Mouse (Mus musculus) hindbrain, embryonic 11.5 days (tissue): ENCODE measurements around the gene Rnd1. TPM values are rescaled to one million over a fixed set of nuclear protein-coding genes. Genes with fewer than 3 reads are reported as not detected.
A peak's percentile ranks its signal among the peaks of the same experiment; 100 is the strongest.

ENCODE experiments used
- ATAC-seq: fragments of 200-750 bp; cut with Nextera tagmentation; 2 replicates; pipeline ENCODE4 v1.8.0; 2017; ENCODE audit warnings: mild to moderate bottlenecking, moderate TSS enrichment, moderate library complexity; ENCODE audit not compliant: low FRiP score
- DNase-seq: peaks from one replicate; pipeline ENCODE4 v3.0.0-alpha.2; 2015; ENCODE audit warnings: low spot score
- H3K27ac ChIP-seq: fragments of 300-500 bp; sonication (generic); 2 replicates; pipeline ENCODE4 v1.5.1; 2014; ENCODE audit warnings: mild to moderate bottlenecking, low read depth, low read length
- H3K27me3 ChIP-seq: fragments of 300-500 bp; sonication (generic); 2 replicates; pipeline ENCODE4 v1.6.1; 2014; ENCODE audit warnings: mild to moderate bottlenecking, low read length, moderate library complexity, mixed read lengths; ENCODE audit not compliant: control insufficient read depth, insufficient read depth
- H3K36me3 ChIP-seq: fragments of 300-500 bp; sonication (generic); 2 replicates; pipeline ENCODE4 v1.6.1; 2014; ENCODE audit warnings: mild to moderate bottlenecking, low read length, moderate library complexity, mixed read lengths; ENCODE audit not compliant: control insufficient read depth, insufficient read depth
- H3K4me1 ChIP-seq: fragments of 300-500 bp; sonication (generic); replicated peaks from 2 replicates; pipeline ENCODE4 v1.6.1; 2014; ENCODE audit warnings: low read length, mixed read lengths; ENCODE audit not compliant: control insufficient read depth, insufficient read depth
- H3K4me2 ChIP-seq: fragments of 300-500 bp; sonication (generic); replicated peaks from 2 replicates; pipeline ENCODE4 v1.6.1; 2014; ENCODE audit warnings: mild to moderate bottlenecking, low read depth, low read length
- H3K4me3 ChIP-seq: fragments of 300-500 bp; sonication (generic); 2 replicates; pipeline ENCODE4 v1.5.1; 2014; ENCODE audit warnings: low read depth, low read length
- H3K9ac ChIP-seq: fragments of 300-500 bp; sonication (generic); 2 replicates; pipeline ENCODE4 v1.6.1; 2014; ENCODE audit warnings: low read depth, low read length
- H3K9me3 ChIP-seq: fragments of 300-500 bp; sonication (generic); 2 replicates; pipeline ENCODE4 v1.6.1; 2016; ENCODE audit warnings: low read length; ENCODE audit not compliant: control insufficient read depth
- WGBS: fragments of 180-500 bp; shearing (Covaris S2); extraction: QIAGEN DNeasy Blood & Tissue Kit; methylation state at CpG from one replicate; pipeline ENCODE4 v1.1.7; 2014; 5-methylcytosine and 5-hydroxymethylcytosine counted together
- polyA plus RNA-seq: library from polyadenylated mRNA; unstranded; fragments of >200 nt; fragmentation: Nextera tagmentation; extraction: Ambion mirVana; gene quantifications from 2 replicates; pipeline ENCODE4 v1.2.1, GENCODE M21; 2014

Gene Rnd1
- polyA plus RNA-seq, 1 experiment from 2014 or later: 5.9 TPM

GRCm38 (mm10) chr15:98640157-98640556 lies 37.1 kb downstream of the Rnd1 start:
- Histone ChIP-seq H3K4me1 (peaks cover 9% of the 10 kb centered on the region), H3K4me2 (no peak overlapping the region), H3K9me3 (no peaks in the 10 kb centered on the region), H3K4me3 (no peak overlapping the region), H3K27me3 (no peaks in the 10 kb centered on the region), H3K27ac (no peak overlapping the region), H3K9ac (no peak overlapping the region), H3K36me3 (peaks cover 16% of the 10 kb centered on the region)
- ATAC-seq: no peak
- DNase-seq: no peak
- 47% methylated on average over 8 of the region's 8 CpGs for WGBS

GRCm38 (mm10) chr15:98637155-98637554 lies 40.1 kb downstream of the Rnd1 start:
- Histone ChIP-seq H3K9ac (no peak overlapping the region), H3K4me1 (peaks cover 19% of the 10 kb centered on the region), H3K27me3 (peaks cover 8% of the 10 kb centered on the region), H3K36me3 (peaks cover 5% of the 10 kb centered on the region; the same call in 1 of the 2 replicates), H3K4me3 (no peak overlapping the region), H3K4me2 (no peak overlapping the region), H3K27ac (no peak overlapping the region), H3K9me3 (no peaks in the 10 kb centered on the region)
- ATAC-seq (no peak), DNase-seq (no peak)
- 24% methylated on average over 3 of the region's 3 CpGs for WGBS

DNA sequence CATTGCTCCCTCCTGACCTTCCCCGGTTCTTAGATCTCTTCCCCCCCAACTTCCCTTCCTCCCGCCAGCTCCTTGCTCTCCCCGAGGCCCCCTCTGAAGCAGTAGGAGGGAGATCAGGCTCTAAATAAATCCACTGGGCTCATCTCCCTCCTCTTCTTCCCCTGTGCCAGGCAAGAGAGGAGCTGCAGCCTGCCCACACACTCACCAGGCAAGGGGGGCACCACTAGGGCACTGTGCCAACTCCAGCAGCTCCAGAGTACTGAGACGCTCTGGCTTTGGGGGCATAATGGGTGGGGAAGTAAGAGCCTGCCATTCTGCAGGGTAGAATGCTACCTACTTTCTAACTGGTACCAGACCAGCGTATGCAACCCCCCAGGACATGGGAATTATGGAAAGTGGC lies 40.7 kb downstream of the Rnd1 start:
- Histone ChIP-seq H3K4me2 (peak overlapping the region; percentile 81), H3K4me3 (peak overlapping the region; percentile 76), H3K9ac (peak overlapping the region; percentile 4; the same call in 1 of the 2 replicates), H3K9me3 (no peaks in the 10 kb centered on the region), H3K27ac (no peak overlapping the region), H3K27me3 (peaks cover 10% of the 10 kb centered on the region), H3K36me3 (peaks cover 3% of the 10 kb centered on the region; the same call in 1 of the 2 replicates), H3K4me1 (peaks cover 19% of the 10 kb centered on the region)
- DNase-seq (no peak), ATAC-seq (no peak)
- 48% methylated on average over 5 of the region's 5 CpGs for WGBS

GRCm38 (mm10) chr15:98635291-98635841 lies 41.9 kb downstream of the Rnd1 start:
- peak overlapping the region; percentile 95 for H3K27ac ChIP-seq
- H3K9me3 ChIP-seq: no peaks in the 10 kb centered on the region
- peak; percentile 0; the same call in 1 of the 2 replicates for ATAC-seq
- H3K9ac ChIP-seq: peak overlapping the region; percentile 89
- peak overlapping the region; percentile 76 for H3K4me3 ChIP-seq
- WGBS: under 1% methylated on average over 21 of the region's 21 CpGs
- DNase-seq: peak; percentile 53
- peaks cover 3% of the 10 kb centered on the region; the same call in 1 of the 2 replicates for H3K36me3 ChIP-seq
- peaks cover 23% of the 10 kb centered on the region for H3K4me1 ChIP-seq
- H3K27me3 ChIP-seq: peaks cover 20% of the 10 kb centered on the region
- H3K4me2 ChIP-seq: peak overlapping the region; percentile 81

- Histone ChIP-seq H3K4me2 (peak overlapping the region; percentile 81), H3K4me1 (peaks cover 23% of the 10 kb centered on the region), H3K27ac (peak overlapping the region; percentile 95), H3K9ac (peak overlapping the region; percentile 89), H3K4me3 (peak overlapping the region; percentile 76), H3K9me3 (no peaks in the 10 kb centered on the region), H3K27me3 (peaks cover 24% of the 10 kb centered on the region), H3K36me3 (peaks cover 3% of the 10 kb centered on the region; the same call in 1 of the 2 replicates)
- WGBS: 1% methylated on average over 54 of the region's 65 CpGs
- DNase-seq (peak; percentile 91), ATAC-seq (peak; percentile 76)
Observed at GRCm38 (mm10) chr15:98634541-98635081, 42.6 kb downstream of the Rnd1 start.

DNA sequence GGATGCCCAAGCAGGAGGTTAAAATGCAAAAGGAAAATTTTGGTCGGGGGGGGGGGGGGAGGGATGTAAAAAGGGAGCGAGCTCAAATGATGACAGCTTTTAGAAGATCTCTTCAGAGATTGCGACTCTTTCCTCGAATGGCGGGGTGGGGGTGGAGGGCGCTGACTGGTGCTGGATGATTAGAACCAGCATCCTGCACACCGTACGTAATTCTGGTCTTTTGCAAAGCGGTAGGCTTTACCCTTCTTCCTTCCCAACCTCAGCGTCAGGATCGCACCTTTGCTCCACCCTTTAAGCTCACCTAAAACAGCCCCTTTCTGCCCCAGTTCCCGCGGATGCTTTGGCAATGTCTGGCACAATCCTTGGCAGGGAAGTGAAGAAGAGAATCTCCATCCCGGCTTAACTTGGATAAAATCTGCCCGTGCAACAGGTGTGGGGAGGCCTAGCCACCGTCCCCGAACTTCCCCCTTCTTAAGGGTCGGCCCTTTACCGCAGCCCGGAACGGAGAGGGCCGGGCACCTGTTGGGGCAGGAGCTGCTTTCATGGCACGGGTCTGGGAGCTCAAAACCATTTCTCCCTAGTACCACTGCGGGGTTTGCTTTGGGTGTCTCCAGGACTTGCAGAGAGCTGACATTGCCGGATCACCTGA lies 43.3 kb downstream of the Rnd1 start:
- DNase-seq: peak; percentile 66
- Histone ChIP-seq H3K27ac (peak overlapping the region; percentile 95), H3K4me2 (peak overlapping the region; percentile 81), H3K4me3 (peak overlapping the region; percentile 76), H3K36me3 (no peaks in the 10 kb centered on the region; the same call in 1 of the 2 replicates), H3K27me3 (peaks cover 27% of the 10 kb centered on the region), H3K9ac (peak overlapping the region; percentile 89), H3K4me1 (peaks cover 27% of the 10 kb centered on the region), H3K9me3 (no peaks in the 10 kb centered on the region)
- WGBS: 1% methylated on average over 23 of the region's 25 CpGs
- peak; percentile 8; the same call in 1 of the 2 replicates for ATAC-seq

- Histone ChIP-seq H3K27ac (0 out of 2 replicates have a peak overlapping the region, but pooled peaks have one; percentile 8), H3K4me2 (peak overlapping the region; percentile 81), H3K9ac (peak overlapping the region; percentile 69), H3K9me3 (no peaks in the 10 kb centered on the region), H3K4me3 (peak overlapping the region; percentile 76), H3K4me1 (peaks cover 31% of the 10 kb centered on the region), H3K36me3 (no peaks in the 10 kb centered on the region), H3K27me3 (peaks cover 27% of the 10 kb centered on the region)
- ATAC-seq: no peak
- DNase-seq: peak; percentile 69
- 3% methylated on average over 4 of the region's 4 CpGs for WGBS
Observed at GRCm38 (mm10) chr15:98632921-98633320, 44.3 kb downstream of the Rnd1 start.

DNA sequence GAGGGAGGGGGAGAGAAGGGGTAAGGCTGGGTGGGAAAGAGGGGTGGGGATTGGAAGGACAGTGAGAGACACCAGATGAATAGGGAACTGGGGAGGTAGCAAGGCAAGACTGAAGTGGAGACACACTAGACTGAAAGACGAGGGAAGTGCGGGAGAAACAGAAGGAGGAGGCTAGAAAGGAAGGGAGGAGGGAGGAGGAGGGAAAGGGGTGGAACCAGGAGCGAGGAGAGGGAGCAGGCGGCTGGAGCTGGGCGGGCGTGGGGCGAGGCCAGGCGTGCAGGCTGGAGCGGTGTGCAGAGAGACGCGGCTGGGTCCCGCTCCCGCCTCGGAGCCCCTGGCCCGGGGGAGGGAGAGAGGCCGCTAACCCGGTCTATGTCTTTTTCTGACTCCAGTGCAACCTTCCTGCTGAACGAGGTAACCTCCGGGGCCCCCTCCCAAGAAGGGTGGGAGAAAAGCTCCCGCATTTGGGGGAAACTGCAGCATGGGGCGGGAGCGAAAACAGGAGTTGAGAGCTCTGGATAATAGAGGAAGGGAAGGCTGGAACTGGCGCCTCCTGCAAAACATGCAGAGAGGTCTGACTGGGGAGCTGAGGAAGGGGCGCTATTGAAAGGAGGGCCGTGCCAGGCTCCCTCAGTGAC lies 45.0 kb downstream of the Rnd1 start:
- H3K27me3 ChIP-seq: peaks cover 27% of the 10 kb centered on the region
- H3K4me2 ChIP-seq: peak overlapping the region; percentile 81
- peak overlapping the region; percentile 62 for H3K27ac ChIP-seq
- H3K4me3 ChIP-seq: peak overlapping the region; percentile 76
- H3K9ac ChIP-seq: peak overlapping the region; percentile 69
- H3K36me3 ChIP-seq: no peaks in the 10 kb centered on the region
- DNase-seq (peak; percentile 70), ATAC-seq (peak; percentile 22)
- H3K4me1 ChIP-seq: peaks cover 31% of the 10 kb centered on the region
- no peaks in the 10 kb centered on the region for H3K9me3 ChIP-seq
- under 1% methylated on average over 25 of the region's 25 CpGs for WGBS
